Comparison of ENCODE assay signal across 37 mouse cellular contexts in the genomic region with DNA sequence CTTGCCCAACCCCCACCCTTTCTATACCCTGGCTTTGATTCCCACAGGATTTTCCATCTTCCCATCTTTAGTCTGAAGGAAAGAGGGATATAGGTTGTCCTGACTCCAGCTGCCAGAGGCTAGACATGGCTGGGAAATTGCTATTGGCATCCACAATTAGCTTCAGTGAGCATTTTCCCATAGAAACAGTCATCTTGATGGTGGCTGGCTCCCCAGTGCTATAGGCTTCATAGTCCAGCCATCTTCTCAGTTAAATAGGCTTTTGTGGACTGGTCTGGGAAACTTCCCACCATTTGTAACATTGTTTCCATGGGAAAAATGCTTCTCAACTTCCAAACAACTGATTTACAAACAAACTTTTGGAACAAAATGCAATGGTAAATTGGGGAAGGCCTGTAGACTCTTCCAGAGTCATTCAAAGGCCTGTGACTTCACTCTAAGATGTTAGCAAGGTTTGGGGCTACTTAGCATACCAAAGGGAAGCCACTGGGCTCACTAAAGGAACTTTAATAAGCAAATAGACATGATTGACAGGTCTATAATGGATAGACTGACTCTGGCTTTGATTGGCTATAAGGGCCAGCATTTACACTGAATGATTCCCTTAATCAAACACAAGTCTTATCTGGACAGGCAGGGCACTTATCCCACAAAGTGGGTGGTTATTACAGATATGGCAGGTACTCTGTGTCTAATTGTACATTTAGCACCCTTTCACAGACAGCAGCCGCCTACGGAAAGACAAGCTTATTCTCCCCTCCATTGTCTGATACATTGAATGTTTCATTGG. TPM values are rescaled to one million over a fixed set of nuclear protein-coding genes. Genes with fewer than 3 reads are reported as not detected.
DNase-seq lines count a peak whose midpoint lies in the region; ATAC-seq and TF ChIP-seq lines count a peak whose summit lies in the region.
"Had no signal": no experiment of that assay in that cellular context is flagged by ENCODE, and none has a peak within 500 bp of the region (broad histone marks: within the 10 kb centered on the region; RNA-seq: fewer than 3 reads in every experiment).

No protein-coding gene starts in this region.

- H3K4me3 ChIP-seq in forebrain, embryonic 14.5 days (ENCODE audit: low read depth, low read length) = no peak overlapping the region
- no peak overlapping the region for H3K4me3 ChIP-seq in forebrain, embryonic 10.5 days
- no peak overlapping the region for H3K4me3 ChIP-seq in midbrain, embryonic 11.5 days (ENCODE audit: low read depth, low read length)
- H3K4me3 ChIP-seq in midbrain, postnatal 0 days (ENCODE audit: low read depth, low read length) = no peak overlapping the region
- no peak overlapping the region for H3K4me3 ChIP-seq in liver, embryonic 12.5 days
- H3K4me3 ChIP-seq: heart, embryonic 13.5 days; hindbrain, embryonic 15.5 days; layer of hippocampus, adult 2 months; left cerebral cortex, adult 2 months; limb, embryonic 12.5 days; lung, embryonic 15.5 days; neural tube, embryonic 13.5 days had no signal

- no peaks in the 10 kb centered on the region for H3K36me3 ChIP-seq in forebrain, embryonic 14.5 days (ENCODE audit: control insufficient read depth, insufficient read depth, low read length)
- H3K36me3 ChIP-seq in forebrain, embryonic 10.5 days (replicated peaks) = no peaks in the 10 kb centered on the region
- H3K36me3 ChIP-seq in midbrain, embryonic 11.5 days (ENCODE audit: control insufficient read depth, insufficient read depth, low read length) = no peaks in the 10 kb centered on the region
- H3K36me3 ChIP-seq in midbrain, postnatal 0 days (ENCODE audit: insufficient read depth, low read length) = no peaks in the 10 kb centered on the region
- no peaks in the 10 kb centered on the region for H3K36me3 ChIP-seq in liver, embryonic 12.5 days
- H3K36me3 ChIP-seq: heart, embryonic 13.5 days; hindbrain, embryonic 15.5 days; limb, embryonic 12.5 days; lung, embryonic 15.5 days; neural tube, embryonic 13.5 days had no signal

- no peaks in the 10 kb centered on the region for H3K4me1 ChIP-seq in forebrain, embryonic 14.5 days (ENCODE audit: control insufficient read depth, insufficient read depth, low read length)
- peaks cover 10% of the 10 kb centered on the region; the same call in 1 of the 2 replicates for H3K4me1 ChIP-seq in forebrain, embryonic 10.5 days
- H3K4me1 ChIP-seq in midbrain, embryonic 11.5 days (ENCODE audit: control insufficient read depth, insufficient read depth, low read length) = no peaks in the 10 kb centered on the region
- no peaks in the 10 kb centered on the region for H3K4me1 ChIP-seq in midbrain, postnatal 0 days (ENCODE audit: insufficient read depth, low read length)
- H3K4me1 ChIP-seq in liver, embryonic 12.5 days = no peaks in the 10 kb centered on the region
- H3K4me1 ChIP-seq: heart, embryonic 13.5 days; hindbrain, embryonic 15.5 days; limb, embryonic 12.5 days; lung, embryonic 15.5 days; neural tube, embryonic 13.5 days had no signal

- WGBS in forebrain, embryonic 14.5 days = 58% methylated on average over 2 of the region's 2 CpGs
- 70% methylated on average over 2 of the region's 2 CpGs for WGBS in forebrain, embryonic 10.5 days
- WGBS in midbrain, embryonic 11.5 days = 37% methylated on average over 2 of the region's 2 CpGs
- 37% methylated on average over 2 of the region's 2 CpGs for WGBS in midbrain, postnatal 0 days
- 69% methylated on average over 2 of the region's 2 CpGs for WGBS in liver, embryonic 12.5 days (ENCODE audit: insufficient replicate concordance)

- H3K27ac ChIP-seq in forebrain, embryonic 14.5 days (ENCODE audit: low read depth, low read length) = no peak overlapping the region
- H3K27ac ChIP-seq in forebrain, embryonic 10.5 days = no peak overlapping the region
- no peak overlapping the region for H3K27ac ChIP-seq in midbrain, embryonic 11.5 days (ENCODE audit: low read depth, low read length)
- H3K27ac ChIP-seq in midbrain, postnatal 0 days (ENCODE audit: low read depth, low read length) = no peak overlapping the region
- H3K27ac ChIP-seq in liver, embryonic 12.5 days = no peak overlapping the region
- H3K27ac ChIP-seq: heart, embryonic 13.5 days; hindbrain, embryonic 15.5 days; layer of hippocampus, adult 2 months; left cerebral cortex, adult 2 months; limb, embryonic 12.5 days; lung, embryonic 15.5 days; neural tube, embryonic 13.5 days had no signal

- no peak for TF ChIP-seq CTCF in midbrain, postnatal 0 days (IDR thresholded peaks at IDR 0.05)

- no peaks in the 10 kb centered on the region for H3K27me3 ChIP-seq in forebrain, embryonic 14.5 days (replicated peaks; ENCODE audit: control insufficient read depth, insufficient read depth, low read length)
- no peaks in the 10 kb centered on the region for H3K27me3 ChIP-seq in forebrain, embryonic 10.5 days (ENCODE audit: poor library complexity, severe bottlenecking)
- H3K27me3 ChIP-seq in midbrain, embryonic 11.5 days (ENCODE audit: control insufficient read depth, insufficient read depth, low read length) = no peaks in the 10 kb centered on the region
- H3K27me3 ChIP-seq in midbrain, postnatal 0 days (ENCODE audit: insufficient read depth, low read length) = no peaks in the 10 kb centered on the region
- no peaks in the 10 kb centered on the region for H3K27me3 ChIP-seq in liver, embryonic 12.5 days (replicated peaks)
- H3K27me3 ChIP-seq: CH12.LX; heart, embryonic 13.5 days; hindbrain, embryonic 15.5 days; limb, embryonic 12.5 days; lung, embryonic 15.5 days; neural tube, embryonic 13.5 days had no signal

- H3K9me3 ChIP-seq in forebrain, embryonic 14.5 days (replicated peaks; ENCODE audit: control insufficient read depth, low read length) = no peaks in the 10 kb centered on the region
- H3K9me3 ChIP-seq in forebrain, embryonic 10.5 days = no peaks in the 10 kb centered on the region
- H3K9me3 ChIP-seq in midbrain, embryonic 11.5 days (ENCODE audit: control insufficient read depth, low read length) = no peaks in the 10 kb centered on the region
- H3K9me3 ChIP-seq in midbrain, postnatal 0 days (ENCODE audit: low read length) = no peaks in the 10 kb centered on the region
- no peaks in the 10 kb centered on the region for H3K9me3 ChIP-seq in liver, embryonic 12.5 days (replicated peaks)
- H3K9me3 ChIP-seq: heart, embryonic 13.5 days; hindbrain, embryonic 15.5 days; limb, embryonic 12.5 days; lung, embryonic 15.5 days; neural tube, embryonic 13.5 days had no signal

- H3K9ac ChIP-seq in forebrain, embryonic 14.5 days (ENCODE audit: low read length) = no peak overlapping the region
- no peak overlapping the region for H3K9ac ChIP-seq in midbrain, embryonic 11.5 days (ENCODE audit: low read length)
- no peak overlapping the region for H3K9ac ChIP-seq in midbrain, postnatal 0 days (replicated peaks; ENCODE audit: low read length, poor library complexity, severe bottlenecking)
- H3K9ac ChIP-seq in liver, embryonic 12.5 days = no peak overlapping the region
- H3K9ac ChIP-seq: heart, embryonic 13.5 days; hindbrain, embryonic 15.5 days; limb, embryonic 12.5 days; lung, embryonic 15.5 days; neural tube, embryonic 13.5 days had no signal

- H3K4me2 ChIP-seq in forebrain, embryonic 14.5 days (ENCODE audit: low read length) = no peak overlapping the region
- H3K4me2 ChIP-seq in midbrain, embryonic 11.5 days = no peak overlapping the region
- H3K4me2 ChIP-seq in midbrain, postnatal 0 days (ENCODE audit: low read depth, low read length, poor library complexity, severe bottlenecking) = no peak overlapping the region
- no peak overlapping the region for H3K4me2 ChIP-seq in liver, embryonic 12.5 days
- H3K4me2 ChIP-seq: heart, embryonic 13.5 days; hindbrain, embryonic 15.5 days; limb, embryonic 12.5 days; lung, embryonic 15.5 days; neural tube, embryonic 13.5 days had no signal

- ATAC-seq in forebrain, embryonic 14.5 days = peak; percentile 40; the same call in 1 of the 2 replicates
- peak; percentile 85 for ATAC-seq in midbrain, embryonic 11.5 days (ENCODE audit: low FRiP score)
- ATAC-seq in midbrain, postnatal 0 days (ENCODE audit: low FRiP score) = no peak
- no peak for ATAC-seq in liver, embryonic 12.5 days

- peak; percentile 2 for DNase-seq in embryo, embryonic 10.5 days (ENCODE audit: low spot score)
- DNase-seq in embryo, embryonic 10 days (ENCODE audit: low spot score) = no peak
- peak; percentile 13 for DNase-seq in forebrain, embryonic 14.5 days (ENCODE audit: low spot score)
- no peak for DNase-seq in forebrain, embryonic 10.5 days (ENCODE audit: extremely low spot score, low spot score)
- DNase-seq in midbrain, embryonic 11.5 days (ENCODE audit: low spot score, missing footprints) = peak; percentile 81
- no peak for DNase-seq in midbrain, postnatal 0 days (ENCODE audit: low spot score)
- DNase-seq in cerebellum, adult 8-10 months = no peak
- DNase-seq: adrenal gland, adult 8-10 months; cerebellum, adult 11 months; cerebellum, adult 9-11 months; heart, postnatal 10 days; kidney, adult 2 months; kidney, postnatal 36 days; thymus, adult 2 months; thymus, postnatal 36 days had no signal

RNA-seq across cellular contexts. Expression of gene 1700020N15Rik, which starts 31.9 kb away (rescaled TPM):
- polyA plus RNA-seq in forebrain, embryonic 14.5 days (2014; fragmentation: Nextera tagmentation; extraction: Ambion mirVana) = not detected in 2 replicates
- not detected in 2 replicates for polyA plus RNA-seq in forebrain, embryonic 10.5 days (2016; fragmentation: Nextera tagmentation; extraction: Ambion mirVana)
- not detected in 2 replicates for polyA plus RNA-seq in midbrain, embryonic 11.5 days (2014; fragmentation: Nextera tagmentation; extraction: Ambion mirVana)
- total RNA-seq in midbrain, postnatal 0 days (2014; rRNA removed) = not detected in 2 replicates
- not detected in 2 replicates for polyA plus RNA-seq in midbrain, postnatal 0 days (2015; fragmentation: Nextera tagmentation; extraction: Ambion mirVana)
- polyA plus RNA-seq in liver, embryonic 12.5 days (2016; fragmentation: Nextera tagmentation; extraction: Ambion mirVana) = not detected in 2 replicates
- total RNA-seq: adrenal gland, adult 8-10 months; adrenal gland, postnatal 4 days; CH12.LX; gastrocnemius, adult 8-10 months; heart, adult 8-10 months; heart, postnatal 10 days; layer of hippocampus, adult 2 months; layer of hippocampus, postnatal 14 days; left cerebral cortex, adult 2 months; left cerebral cortex, postnatal 25 days; liver, adult 2 months; megakaryocyte progenitor cell, adult 5-6 weeks had no signal
- polyA plus RNA-seq: C2C12; embryonic facial prominence, embryonic 11.5 days; gonadal fat pad, adult 2 months; heart, embryonic 13.5 days; hindbrain, embryonic 15.5 days; intestine, embryonic 14.5 days; kidney, adult 2 months; kidney, embryonic 16.5 days; limb, embryonic 12.5 days; liver, adult 2 months; liver, embryonic 16.5 days; lung, embryonic 15.5 days; neural tube, embryonic 13.5 days; thymus, adult 2 months had no signal

Comparison
In these comparisons a context has a peak if more than half of its experiments do, and no peak if none do; other contexts are left out.
1. DNase-seq: peak in embryo, embryonic 10.5 days (single experiment), forebrain, embryonic 14.5 days (single experiment) and midbrain, embryonic 11.5 days (single experiment); none in embryo, embryonic 10 days (single experiment), forebrain, embryonic 10.5 days (single experiment), midbrain, postnatal 0 days (single experiment) and cerebellum, adult 8-10 months (single experiment).
2. ATAC-seq: peak in forebrain, embryonic 14.5 days (single experiment) and midbrain, embryonic 11.5 days (single experiment); none in midbrain, postnatal 0 days (single experiment) and liver, embryonic 12.5 days (single experiment).